Mouse (Mus musculus): ENCODE measurements around the gene Dnajb14.

DNA sequence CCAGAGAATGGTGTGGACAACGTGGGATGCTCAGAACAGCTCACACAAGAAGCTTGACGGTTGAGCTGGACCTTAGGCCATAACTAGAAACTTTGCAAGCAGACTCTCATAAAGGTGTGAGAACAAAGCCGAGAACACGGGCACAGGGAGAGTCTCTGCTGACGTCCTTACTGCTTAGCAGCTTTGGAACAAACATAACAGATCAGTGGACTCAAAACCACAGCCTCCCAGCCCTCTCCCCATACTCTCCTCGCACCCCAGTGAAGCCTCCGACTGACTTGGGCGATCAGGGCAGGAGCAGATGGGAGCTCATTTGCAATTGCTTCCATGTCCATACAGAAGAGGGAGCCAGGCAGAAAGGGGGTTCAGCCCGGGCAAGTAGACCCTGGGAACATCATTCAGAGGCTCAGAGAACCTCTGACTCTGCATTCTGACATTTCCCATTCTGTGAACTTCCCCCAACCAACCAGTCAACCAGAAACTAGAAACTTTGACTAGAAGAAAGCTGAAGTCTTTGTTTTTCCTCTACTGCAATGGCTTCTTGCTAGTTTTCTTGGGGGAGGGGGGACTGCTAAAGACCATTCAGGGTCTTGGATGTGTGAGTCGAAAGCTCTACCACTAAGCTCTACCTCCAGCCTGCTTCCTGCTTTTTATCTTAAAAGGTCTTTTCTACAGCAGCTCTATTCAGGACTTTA is 82.9 kb downstream of the Dnajb14 start:
- TF ChIP-seq POLR2A (IDR thresholded peaks at IDR 0.05; ENCODE audit: insufficient read depth, low read depth, low read length) (no peak), CTCF (IDR thresholded peaks at IDR 0.05; ENCODE audit: insufficient read depth, low read depth, low read length) (no peak)

Data from olfactory bulb, adult 2 months (tissue).